Mouse (Mus musculus) colon, adult 2 months (tissue): ENCODE data around the gene Ids. TPM values are rescaled to one million over a fixed set of nuclear protein-coding genes. Genes with fewer than 3 reads are reported as not detected.

Experiments
- polyA plus RNA-seq: library from polyadenylated mRNA; depleted of rRNA; stranded (reverse); fragments of >200 nt; gene quantifications from 2 replicates; pipeline ENCODE4 v1.2.3, GENCODE M21; 2012; rRNA removed

The Ids gene
- 12.1 and 16.7 TPM in 2 replicates for polyA plus RNA-seq

GRCm38 (mm10) chrX:70364661-70365613, at the start of gene Ids:
Gene Ids, minus strand, starts transcription at chrX:70365084.

GRCm38 (mm10) chrX:70385276-70385961, 20.5 kb upstream of the Ids start, which contains the start of gene 1110012L19Rik:
Gene 1110012L19Rik, plus strand, starts transcription at chrX:70385877.

Other genes with a start within 250 kb of the Ids start
- 3.3 and 5.0 TPM in 2 replicates for gene 1110012L19Rik, start 20.8 kb upstream of the Ids start, polyA plus RNA-seq
- gene Tmem185a, start 112.1 kb upstream of the Ids start, polyA plus RNA-seq: 10.2 and 11.7 TPM in 2 replicates